Mouse (Mus musculus) thymus, postnatal 25 days (tissue): ENCODE measurements around the gene Gab1.

ENCODE experiments used
- DNase-seq: peaks from one replicate; pipeline ENCODE4 v3.0.0; 2022

Gene Gab1

GRCm38 (mm10) chr8:80871400-80871799, 8.9 kb downstream of the Gab1 start:
- DNase-seq: no peak

- no peak for DNase-seq
Observed at GRCm38 (mm10) chr8:80870535-80871204, 9.6 kb downstream of the Gab1 start.

- DNase-seq: no peak
Observed at GRCm38 (mm10) chr8:80869881-80870328, 10.4 kb downstream of the Gab1 start.

GRCm38 (mm10) chr8:80868801-80869323, 11.5 kb downstream of the Gab1 start:
- no peak for DNase-seq

- DNase-seq: no peak
Observed at GRCm38 (mm10) chr8:80868006-80868702, 12.2 kb downstream of the Gab1 start.

- no peak for DNase-seq
Observed at GRCm38 (mm10) chr8:80867598-80867997, 12.7 kb downstream of the Gab1 start.

GRCm38 (mm10) chr8:80865181-80865784, 15.0 kb downstream of the Gab1 start:
- no peak for DNase-seq

GRCm38 (mm10) chr8:80863393-80863792, 16.9 kb downstream of the Gab1 start:
- no peak for DNase-seq

GRCm38 (mm10) chr8:80859180-80859775, 21.0 kb downstream of the Gab1 start:
- no peak for DNase-seq

GRCm38 (mm10) chr8:80857851-80858367, 22.4 kb downstream of the Gab1 start:
- no peak for DNase-seq

GRCm38 (mm10) chr8:80857128-80857527, 23.2 kb downstream of the Gab1 start:
- DNase-seq: no peak

- no peak for DNase-seq
Observed at GRCm38 (mm10) chr8:80856606-80857005, 23.7 kb downstream of the Gab1 start.

- no peak for DNase-seq
Observed at GRCm38 (mm10) chr8:80853622-80854021, 26.7 kb downstream of the Gab1 start.

GRCm38 (mm10) chr8:80853208-80853607, 27.1 kb downstream of the Gab1 start:
- no peak for DNase-seq

GRCm38 (mm10) chr8:80852412-80853165, 27.7 kb downstream of the Gab1 start:
- DNase-seq: no peak

GRCm38 (mm10) chr8:80851648-80852047, 28.7 kb downstream of the Gab1 start:
- no peak for DNase-seq

GRCm38 (mm10) chr8:80850013-80850412, 30.3 kb downstream of the Gab1 start:
- DNase-seq: no peak

- DNase-seq: no peak
Observed at GRCm38 (mm10) chr8:80848631-80849030, 31.7 kb downstream of the Gab1 start.

- no peak for DNase-seq
Observed at GRCm38 (mm10) chr8:80847912-80848311, 32.4 kb downstream of the Gab1 start.

- DNase-seq: no peak
Observed at GRCm38 (mm10) chr8:80845284-80845683, 35.0 kb downstream of the Gab1 start.

- DNase-seq: no peak
Observed at GRCm38 (mm10) chr8:80843744-80844434, 36.4 kb downstream of the Gab1 start.

GRCm38 (mm10) chr8:80842514-80842913, 37.8 kb downstream of the Gab1 start:
- no peak for DNase-seq
